ENCODE assay signal across 21 mouse cellular contexts in genomic region chr10:52025821-52026220, GRCm38 (mm10). TPM values are rescaled to one million over a fixed set of nuclear protein-coding genes. Genes with fewer than 3 reads are reported as not detected.
"Had no signal": no experiment of that assay in that cellular context is flagged by ENCODE, and none has a peak within 500 bp of the region (broad histone marks: within the 10 kb centered on the region; RNA-seq: fewer than 3 reads in every experiment).

No protein-coding gene starts in this region.

- H3K27ac ChIP-seq: kidney, postnatal 0 days; left cerebral cortex, adult 2 months; limb, embryonic 12.5 days; liver, embryonic 13.5 days; midbrain, embryonic 13.5 days; neural tube, embryonic 13.5 days had no signal

- H3K4me2 ChIP-seq: liver, embryonic 13.5 days; midbrain, embryonic 13.5 days; neural tube, embryonic 13.5 days had no signal

- ATAC-seq: midbrain, embryonic 13.5 days had no signal

- H3K36me3 ChIP-seq: limb, embryonic 12.5 days; liver, embryonic 13.5 days; midbrain, embryonic 13.5 days; neural tube, embryonic 13.5 days had no signal

- H3K4me3 ChIP-seq: left cerebral cortex, adult 2 months; liver, embryonic 13.5 days; midbrain, embryonic 13.5 days; neural tube, embryonic 13.5 days had no signal

- DNase-seq: kidney, adult 2 months; kidney, postnatal 36 days; layer of hippocampus, postnatal 36 days; liver, embryonic 13.5 days; lung, adult 2 months; lung, postnatal 14 days; lung, postnatal 4 days; thymus, adult 18-20 months; thymus, postnatal 36 days had no signal

- H3K9me3 ChIP-seq: limb, embryonic 12.5 days; liver, embryonic 13.5 days; midbrain, embryonic 13.5 days; neural tube, embryonic 13.5 days had no signal

- H3K9ac ChIP-seq: limb, embryonic 12.5 days; liver, embryonic 13.5 days; midbrain, embryonic 13.5 days; neural tube, embryonic 13.5 days had no signal

RNA-seq across cellular contexts. Expression of gene Vgll2, which starts 3.5 kb away (rescaled TPM):
- total RNA-seq: layer of hippocampus, postnatal 36 days; left cerebral cortex, adult 2 months; liver, adult 2 months; megakaryocyte progenitor cell, adult 5-6 weeks; megakaryocyte-erythroid progenitor cell, adult 5-6 weeks had no signal
- polyA plus RNA-seq: kidney, embryonic 14.5 days; kidney, postnatal 0 days; liver, adult 2 months; small intestine, adult 2 months; spleen, adult 2 months; testis, adult 2 months had no signal
